Mouse (Mus musculus): ENCODE measurements at regions not wholly inside any gene's neighbourhood (a gene's known extent, or its start where the extent isn't known, plus 50 kb on each side); places are given as distances from the start of the nearest gene placed in this dataset.
A peak's percentile ranks its signal among the peaks of the same experiment; 100 is the strongest.

- H3K4me1 ChIP-seq (ENCODE audit: control insufficient read depth, insufficient read depth, low read length), result no peaks in the 10 kb centered on the region
- H3K9ac ChIP-seq (ENCODE audit: low read depth, low read length), result no peak overlapping the region
- WGBS, result 75% methylated on average over 4 of the region's 4 CpGs
- no peaks in the 10 kb centered on the region for H3K27me3 ChIP-seq (ENCODE audit: control insufficient read depth, insufficient read depth, low read length)
- H3K27ac ChIP-seq (replicated peaks; ENCODE audit: insufficient read depth, low read depth, low read length), result no peak overlapping the region
- no peak overlapping the region for H3K4me3 ChIP-seq (ENCODE audit: insufficient read depth, low read depth, low read length)
- no peak for DNase-seq (ENCODE audit: extremely low read depth, low read depth, low spot score)
- no peak for TF ChIP-seq CTCF (IDR thresholded peaks at IDR 0.05; ENCODE audit: low read depth, low read length)
- H3K36me3 ChIP-seq (ENCODE audit: control insufficient read depth, insufficient read depth, low read length), result no peaks in the 10 kb centered on the region
- H3K79me2 ChIP-seq (ENCODE audit: control insufficient read depth, insufficient read depth, low read length), result no peaks in the 10 kb centered on the region
Measured at GRCm38 (mm10) chr3:38234534-38234933, 250.1 kb downstream of the Ankrd50 start.

DNA sequence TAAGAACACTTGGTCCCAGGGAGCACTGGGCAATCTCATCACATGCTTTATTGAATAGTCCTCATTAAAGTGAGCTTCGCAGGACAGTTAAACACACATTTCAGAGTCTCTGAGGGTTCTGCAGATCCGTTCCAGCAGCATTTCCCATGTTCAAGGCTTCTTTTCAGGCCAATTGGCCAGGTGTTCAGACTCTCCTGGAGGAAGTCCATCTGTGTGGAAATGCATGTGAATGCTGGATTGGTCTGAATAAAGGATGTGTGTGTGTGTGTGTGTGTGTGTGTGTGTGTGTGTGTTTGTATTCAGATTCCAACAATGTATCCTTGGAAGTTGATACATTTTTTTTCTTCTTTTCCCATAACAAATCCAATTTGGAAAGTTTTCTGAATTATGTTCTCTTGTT is 250.6 kb downstream of the Ankrd50 start:
- TF ChIP-seq POLR2A (IDR thresholded peaks at IDR 0.05; ENCODE audit: extremely low read depth, insufficient read depth, low read length) (no peak), CTCF (IDR thresholded peaks at IDR 0.05; ENCODE audit: low read depth, low read length) (no peak)
- Histone ChIP-seq H3K79me2 (ENCODE audit: control insufficient read depth, insufficient read depth, low read length) (no peaks in the 10 kb centered on the region), H3K27me3 (ENCODE audit: control insufficient read depth, insufficient read depth, low read length) (no peaks in the 10 kb centered on the region), H3K9ac (ENCODE audit: low read depth, low read length) (no peak overlapping the region), H3K27ac (replicated peaks; ENCODE audit: insufficient read depth, low read depth, low read length) (no peak overlapping the region), H3K4me1 (ENCODE audit: control insufficient read depth, insufficient read depth, low read length) (no peaks in the 10 kb centered on the region), H3K4me3 (ENCODE audit: insufficient read depth, low read depth, low read length) (no peak overlapping the region), H3K36me3 (ENCODE audit: control insufficient read depth, insufficient read depth, low read length) (no peaks in the 10 kb centered on the region)
- WGBS, result 82% methylated on average over 2 of the region's 2 CpGs
- DNase-seq (ENCODE audit: extremely low read depth, low read depth, low spot score), result no peak

DNA sequence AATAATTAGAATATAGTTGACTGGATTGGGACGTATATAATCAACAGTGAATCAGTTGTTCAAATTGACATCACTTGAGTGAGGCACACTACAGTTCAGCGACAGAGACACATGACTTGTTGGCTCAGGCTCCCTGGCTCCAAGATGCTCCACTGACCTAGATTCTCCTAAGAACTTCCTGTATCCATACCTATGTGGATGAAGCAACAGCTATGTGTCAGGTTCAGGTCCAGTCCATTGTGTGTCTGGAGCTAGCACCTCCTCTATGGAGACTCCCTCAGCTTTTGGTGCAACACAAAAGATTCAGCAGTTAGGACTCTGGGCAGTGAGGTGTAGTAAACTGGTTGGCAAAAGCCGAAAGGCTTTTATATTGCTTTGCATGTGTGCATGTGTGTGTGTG is 251.6 kb downstream of the Ankrd50 start:
- H3K27me3 ChIP-seq (ENCODE audit: control insufficient read depth, insufficient read depth, low read length), result no peaks in the 10 kb centered on the region
- H3K4me3 ChIP-seq (ENCODE audit: insufficient read depth, low read depth, low read length), result no peak overlapping the region
- no peaks in the 10 kb centered on the region for H3K79me2 ChIP-seq (ENCODE audit: control insufficient read depth, insufficient read depth, low read length)
- no peak for TF ChIP-seq CTCF (IDR thresholded peaks at IDR 0.05; ENCODE audit: low read depth, low read length)
- TF ChIP-seq POLR2A (IDR thresholded peaks at IDR 0.05; ENCODE audit: extremely low read depth, insufficient read depth, low read length), result no peak
- 86% methylated on average over 3 of the region's 3 CpGs for WGBS
- H3K27ac ChIP-seq (replicated peaks; ENCODE audit: insufficient read depth, low read depth, low read length), result no peak overlapping the region
- no peaks in the 10 kb centered on the region for H3K36me3 ChIP-seq (ENCODE audit: control insufficient read depth, insufficient read depth, low read length)
- no peaks in the 10 kb centered on the region for H3K4me1 ChIP-seq (ENCODE audit: control insufficient read depth, insufficient read depth, low read length)
- no peak for DNase-seq (ENCODE audit: extremely low read depth, low read depth, low spot score)
- H3K9ac ChIP-seq (ENCODE audit: low read depth, low read length), result no peak overlapping the region

DNA sequence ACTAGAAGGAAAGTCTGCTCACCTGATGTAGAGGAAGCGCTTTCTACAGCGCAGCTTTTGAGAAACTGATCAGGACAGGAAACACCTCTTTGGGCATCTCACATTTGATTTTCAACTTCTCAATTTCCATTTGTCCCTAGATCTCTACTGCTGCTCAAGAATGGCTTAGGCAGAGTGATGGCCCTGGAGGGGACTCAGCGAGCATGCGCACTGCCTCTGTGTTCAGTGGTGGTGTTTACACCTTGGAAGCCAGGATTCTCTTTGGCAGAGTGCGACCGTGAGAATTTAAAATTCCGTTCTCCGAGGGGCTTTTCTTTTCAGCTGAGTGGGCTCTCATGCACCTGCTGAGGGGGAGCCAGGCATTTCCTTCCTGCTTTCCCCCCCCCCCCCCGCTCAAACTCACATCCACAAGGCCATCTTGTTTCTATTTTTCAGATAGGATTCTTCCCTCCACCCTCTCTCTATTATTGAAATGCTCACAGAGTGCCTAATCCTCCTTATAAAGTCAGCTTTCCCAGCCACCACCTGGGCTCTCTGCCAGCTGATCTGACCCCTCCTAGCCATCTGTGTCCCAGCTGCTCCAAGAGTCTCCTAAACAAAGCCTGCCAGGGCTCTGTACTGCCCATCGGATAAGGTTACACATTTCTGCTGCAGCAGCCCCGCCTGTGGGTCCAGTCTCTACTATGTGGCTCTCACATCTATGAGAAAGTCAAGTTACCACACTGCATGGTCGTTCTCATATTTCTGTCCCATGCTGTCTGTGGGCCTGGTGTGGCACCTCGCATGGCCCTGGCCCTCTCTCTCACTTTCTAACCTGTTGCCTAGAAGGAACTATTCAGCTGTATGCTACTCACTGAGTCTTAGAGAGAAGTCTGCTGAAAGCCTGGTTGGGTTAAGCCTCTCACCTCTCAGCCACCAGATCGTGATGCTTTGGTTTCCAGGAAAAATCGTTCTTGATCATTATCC is 252.2 kb downstream of the Ankrd50 start:
- WGBS, result 69% methylated on average over 15 of the region's 15 CpGs

DNA sequence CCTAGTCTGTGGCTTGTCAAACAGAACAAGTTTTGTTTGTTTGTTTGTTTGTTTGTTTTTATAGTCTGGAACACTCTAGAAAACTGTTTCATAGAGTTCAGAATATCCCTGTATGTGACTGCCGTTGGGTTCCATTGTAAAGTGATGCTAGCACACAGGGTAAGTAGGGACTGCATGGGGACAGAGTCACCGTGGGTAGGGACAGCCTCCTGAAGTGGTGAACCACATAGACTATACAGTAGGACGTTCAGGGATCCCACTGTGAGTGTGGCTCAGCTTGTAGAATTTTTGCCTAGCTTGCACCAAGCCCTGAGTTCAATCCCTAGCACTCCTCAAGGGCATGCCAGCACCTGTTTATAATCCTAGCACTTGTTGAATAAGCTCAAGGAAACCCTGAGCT is 253.1 kb downstream of the Ankrd50 start:
- TF ChIP-seq POLR2A (IDR thresholded peaks at IDR 0.05; ENCODE audit: extremely low read depth, insufficient read depth, low read length) (no peak), CTCF (IDR thresholded peaks at IDR 0.05; ENCODE audit: low read depth, low read length) (no peak)
- H3K9ac ChIP-seq (ENCODE audit: low read depth, low read length), result no peak overlapping the region
- no peaks in the 10 kb centered on the region for H3K79me2 ChIP-seq (ENCODE audit: control insufficient read depth, insufficient read depth, low read length)

More for the DNA sequence above, 252.2 kb downstream of the Ankrd50 start:
- Histone ChIP-seq H3K27me3 (ENCODE audit: control insufficient read depth, insufficient read depth, low read length) (no peaks in the 10 kb centered on the region), H3K36me3 (ENCODE audit: control insufficient read depth, insufficient read depth, low read length) (no peaks in the 10 kb centered on the region), H3K27ac (replicated peaks; ENCODE audit: insufficient read depth, low read depth, low read length) (no peak overlapping the region), H3K4me1 (ENCODE audit: control insufficient read depth, insufficient read depth, low read length) (no peaks in the 10 kb centered on the region), H3K79me2 (ENCODE audit: control insufficient read depth, insufficient read depth, low read length) (no peaks in the 10 kb centered on the region), H3K9ac (ENCODE audit: low read depth, low read length) (no peak overlapping the region), H3K4me3 (ENCODE audit: insufficient read depth, low read depth, low read length) (no peak overlapping the region)
- TF ChIP-seq CTCF (IDR thresholded peaks at IDR 0.05; ENCODE audit: low read depth, low read length) (no peak), POLR2A (IDR thresholded peaks at IDR 0.05; ENCODE audit: extremely low read depth, insufficient read depth, low read length) (no peak)
- DNase-seq (ENCODE audit: extremely low read depth, low read depth, low spot score), result peak; percentile 17

GRCm38 (mm10) chr3:38230796-38231195 is 253.8 kb downstream of the Ankrd50 start:
- WGBS, result 89% methylated on average over 6 of the region's 6 CpGs

More for the DNA sequence above, 253.1 kb downstream of the Ankrd50 start:
- no peaks in the 10 kb centered on the region for H3K27me3 ChIP-seq (ENCODE audit: control insufficient read depth, insufficient read depth, low read length)
- H3K36me3 ChIP-seq (ENCODE audit: control insufficient read depth, insufficient read depth, low read length), result no peaks in the 10 kb centered on the region
- no peak overlapping the region for H3K4me3 ChIP-seq (ENCODE audit: insufficient read depth, low read depth, low read length)
- H3K4me1 ChIP-seq (ENCODE audit: control insufficient read depth, insufficient read depth, low read length), result no peaks in the 10 kb centered on the region
- 83% methylated on average over 3 of the region's 3 CpGs for WGBS
- DNase-seq (ENCODE audit: extremely low read depth, low read depth, low spot score), result no peak
- H3K27ac ChIP-seq (replicated peaks; ENCODE audit: insufficient read depth, low read depth, low read length), result no peak overlapping the region

More at GRCm38 (mm10) chr3:38230796-38231195, 253.8 kb downstream of the Ankrd50 start:
- H3K27me3 ChIP-seq (ENCODE audit: control insufficient read depth, insufficient read depth, low read length), result no peaks in the 10 kb centered on the region
- H3K4me3 ChIP-seq (ENCODE audit: insufficient read depth, low read depth, low read length), result no peak overlapping the region
- no peak overlapping the region for H3K27ac ChIP-seq (replicated peaks; ENCODE audit: insufficient read depth, low read depth, low read length)
- no peaks in the 10 kb centered on the region for H3K36me3 ChIP-seq (ENCODE audit: control insufficient read depth, insufficient read depth, low read length)
- H3K4me1 ChIP-seq (ENCODE audit: control insufficient read depth, insufficient read depth, low read length), result no peaks in the 10 kb centered on the region
- no peak overlapping the region for H3K9ac ChIP-seq (ENCODE audit: low read depth, low read length)
- TF ChIP-seq CTCF (IDR thresholded peaks at IDR 0.05; ENCODE audit: low read depth, low read length) (no peak), POLR2A (IDR thresholded peaks at IDR 0.05; ENCODE audit: extremely low read depth, insufficient read depth, low read length) (no peak)
- DNase-seq (ENCODE audit: extremely low read depth, low read depth, low spot score), result no peak
- H3K79me2 ChIP-seq (ENCODE audit: control insufficient read depth, insufficient read depth, low read length), result no peaks in the 10 kb centered on the region
